ENCODE assay signal across 12 mouse cellular contexts in the genomic region with DNA sequence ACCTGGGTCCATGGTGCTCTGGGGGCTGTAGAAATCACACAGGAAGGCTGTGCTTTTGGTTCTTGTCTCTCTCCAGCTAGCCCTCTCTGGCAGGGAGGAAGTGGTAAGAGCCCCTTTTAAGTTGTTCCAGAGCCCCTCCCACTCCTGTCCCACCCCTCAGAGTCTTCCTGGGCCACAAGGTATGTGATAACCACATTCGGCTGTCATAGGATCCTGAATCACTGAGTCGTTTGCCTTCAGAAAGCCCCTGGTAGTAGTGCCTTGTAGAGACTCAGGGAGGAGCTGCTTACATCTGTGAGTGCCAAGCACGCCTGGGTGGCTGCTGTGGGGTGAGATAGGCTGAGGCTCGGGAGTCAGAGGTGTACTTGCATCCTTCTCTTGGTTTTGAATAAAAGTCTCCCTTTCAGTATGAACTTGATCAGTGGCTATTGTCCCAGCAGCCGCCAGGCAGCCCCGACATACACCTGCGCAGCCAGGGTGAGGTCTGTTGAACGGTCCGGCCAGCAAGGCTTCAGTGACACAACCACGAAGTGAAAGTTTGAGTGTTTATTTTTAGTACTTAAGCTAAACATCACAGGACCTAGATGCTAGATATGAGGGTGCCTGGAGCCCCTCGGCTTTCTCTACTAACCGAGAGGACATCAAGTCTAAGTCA. TPM values are rescaled to one million over a fixed set of nuclear protein-coding genes. Genes with fewer than 3 reads are reported as not detected.
DNase-seq lines count a peak whose midpoint lies in the region; ATAC-seq lines count a peak whose summit lies in the region.
"Had no signal": no experiment of that assay in that cellular context is flagged by ENCODE, and none has a peak within 500 bp of the region (broad histone marks: within the 10 kb centered on the region; RNA-seq: fewer than 3 reads in every experiment).

Gene Ccr7 (minus strand): TSS at position 91 of the 655 bp plus-strand sequence.

- no peak for DNase-seq in heart, adult 8-10 months (ENCODE audit: low spot score)
- peak; percentile 91 to 94 for DNase-seq in B cell, adult 2 months
- peak; percentile 89 to 90 for DNase-seq in spleen, postnatal 36 days (ENCODE audit: low spot score in 2 of 2)
- no peak for DNase-seq in frontal cortex, adult 2 months (ENCODE audit: extremely low spot score in 1 of 2, low spot score in 1 of 2)
- no peak for DNase-seq in layer of hippocampus, postnatal 14 days (ENCODE audit: low spot score in 2 of 2)
- DNase-seq in embryo, embryonic 10 days (ENCODE audit: low spot score): no peak
- DNase-seq: kidney, postnatal 36 days had no signal

- peaks cover 24% of the 10 kb centered on the region for H3K27me3 ChIP-seq in heart, embryonic 13.5 days (replicated peaks)
- H3K27me3 ChIP-seq: forebrain, embryonic 12.5 days had no signal

- 35% methylated on average over 12 of the region's 12 CpGs for WGBS in heart, embryonic 13.5 days

- H3K4me2 ChIP-seq in heart, embryonic 13.5 days: peak within 1 kb of the TSS; percentile 51
- H3K4me2 ChIP-seq: forebrain, embryonic 12.5 days; hindbrain, embryonic 13.5 days had no signal

- H3K4me1 ChIP-seq in heart, embryonic 13.5 days: peaks cover 12% of the 10 kb centered on the region
- H3K4me1 ChIP-seq: forebrain, embryonic 12.5 days; hindbrain, embryonic 13.5 days had no signal

- H3K9ac ChIP-seq in heart, embryonic 13.5 days: peak within 1 kb of the TSS; percentile 25; the same call in 1 of the 2 replicates
- H3K9ac ChIP-seq: forebrain, embryonic 12.5 days; hindbrain, embryonic 13.5 days had no signal

- H3K9me3 ChIP-seq in heart, embryonic 13.5 days: no peaks in the 10 kb centered on the region
- H3K9me3 ChIP-seq: forebrain, embryonic 12.5 days; hindbrain, embryonic 13.5 days had no signal

- H3K27ac ChIP-seq in heart, embryonic 13.5 days (replicated peaks): no peak within 1 kb of the TSS
- H3K27ac ChIP-seq: forebrain, embryonic 12.5 days; hindbrain, embryonic 13.5 days had no signal

- H3K4me3 ChIP-seq in heart, embryonic 13.5 days: peak within 1 kb of the TSS; percentile 28
- H3K4me3 ChIP-seq: forebrain, embryonic 12.5 days; hindbrain, embryonic 13.5 days; myocyte had no signal

- H3K36me3 ChIP-seq in heart, embryonic 13.5 days: no peaks in the 10 kb centered on the region
- H3K36me3 ChIP-seq: forebrain, embryonic 12.5 days; hindbrain, embryonic 13.5 days had no signal

- no peak for ATAC-seq in heart, embryonic 13.5 days (ENCODE audit: extremely low read depth, insufficient number of reproducible peaks, low FRiP score, low TSS enrichment)
- ATAC-seq in granulocyte monocyte progenitor cell, adult 5-6 weeks (replicated peaks; ENCODE audit: poor library complexity, severe bottlenecking): peak; percentile 47

RNA-seq across cellular contexts. Expression of gene Ccr7, which starts in this region (rescaled TPM):
- 0.14 and 0.23 TPM in 2 replicates for polyA plus RNA-seq in heart, embryonic 13.5 days (2015; fragmentation: Nextera tagmentation; extraction: Ambion mirVana)
- total RNA-seq in heart, adult 8-10 months (2022): under 1 TPM in 3 of 4 experiments, not detected in 1; 0.14 to 0.57 (median 0.25) TPM
- total RNA-seq in granulocyte monocyte progenitor cell, adult 5-6 weeks (2014; fragmentation: Nextera tagmentation): not detected in 2 replicates
- 0.34 TPM in 1 of 2 replicates, not detected in the other for total RNA-seq in granulocyte monocyte progenitor cell, adult 5-6 weeks (2017)
- polyA plus RNA-seq in frontal cortex, adult 2 months (2012; rRNA removed): 0.14 and 0.19 TPM in 2 replicates
- total RNA-seq in layer of hippocampus, postnatal 14 days (2021): not detected
- polyA plus RNA-seq: forebrain, embryonic 12.5 days; hindbrain, embryonic 13.5 days had no signal

Comparison
In these comparisons a context has a peak if more than half of its experiments do, and no peak if none do; other contexts are left out.
1. Peak in ATAC-seq in granulocyte monocyte progenitor cell, adult 5-6 weeks; RNA of the gene not detected or under 1 TPM.
2. DNase-seq: peak in B cell, adult 2 months (2 of 2) and spleen, postnatal 36 days (2 of 2); none in heart, adult 8-10 months (single experiment), frontal cortex, adult 2 months (0 of 2), layer of hippocampus, postnatal 14 days (0 of 2) and embryo, embryonic 10 days (single experiment).